Mouse (Mus musculus) CH12.LX (cell line): ENCODE measurements at regions not wholly inside any gene's neighbourhood (a gene's known extent, or its start where the extent isn't known, plus 50 kb on each side); places are given as distances from the start of the nearest gene placed in this dataset.

Source experiments
- CHD1 ChIP-seq: IDR thresholded peaks from 2 replicates; pipeline ENCODE4 v1.6.1; 2012; ENCODE audit warnings: low read depth, low read length, improper control_type of control experiment, inconsistent platforms
- CHD2 ChIP-seq: IDR thresholded peaks from 2 replicates; pipeline ENCODE4 v1.6.1; 2011; ENCODE audit warnings: low read length, improper control_type of control experiment
- CTCF ChIP-seq, 2 experiments: IDR thresholded peaks in 1 of 2; conservative IDR thresholded peaks in 1 of 2; 2 replicates each; pipeline ENCODE4 v1.5.1; 2011 to 2012; ENCODE audit warnings: low read depth in 2 of 2, low read length in 2 of 2, improper control_type of control experiment in 1 of 2, inconsistent platforms in 1 of 2, mild to moderate bottlenecking in 1 of 2, moderate library complexity in 1 of 2
- ELF1 ChIP-seq: IDR thresholded peaks from 2 replicates; pipeline ENCODE4 v1.6.1; 2014; ENCODE audit warnings: low read depth, mild to moderate bottlenecking, inconsistent platforms, low read length, improper control_type of control experiment
- EP300 ChIP-seq: IDR thresholded peaks from 2 replicates; pipeline ENCODE4 v1.6.1; 2011; ENCODE audit warnings: low read length, improper control_type of control experiment
- IRF4 ChIP-seq: IDR thresholded peaks from 2 replicates; pipeline ENCODE4 v1.6.1; 2014; ENCODE audit warnings: low read depth, mild to moderate bottlenecking, inconsistent platforms, low read length, improper control_type of control experiment
- JUND ChIP-seq: conservative IDR thresholded peaks from 2 replicates; pipeline ENCODE4 v1.6.1; 2011; ENCODE audit warnings: low read depth, low read length, improper control_type of control experiment
- MAFK ChIP-seq: IDR thresholded peaks from 2 replicates; pipeline ENCODE4 v1.6.1; 2011; ENCODE audit warnings: low read length, improper control_type of control experiment; ENCODE audit not compliant: insufficient replicate concordance
- POLR2A ChIP-seq: IDR thresholded peaks from 2 replicates; pipeline ENCODE4 v1.6.1; 2011; ENCODE audit warnings: low read depth, mild to moderate bottlenecking, improper control_type of control experiment, low read length
- RAD21 ChIP-seq: IDR thresholded peaks from 2 replicates; pipeline ENCODE4 v1.6.1; 2011; ENCODE audit warnings: low read depth, mild to moderate bottlenecking, low read length, improper control_type of control experiment, moderate library complexity
- UBTF ChIP-seq: IDR thresholded peaks from 2 replicates; pipeline ENCODE4 v1.6.1; 2012; ENCODE audit warnings: low read depth, mild to moderate bottlenecking, inconsistent platforms, low read length, improper control_type of control experiment, moderate library complexity
- USF2 ChIP-seq: conservative IDR thresholded peaks from 2 replicates; pipeline ENCODE4 v1.6.1; 2011; ENCODE audit warnings: low read depth, low read length, improper control_type of control experiment
- ZNF384 ChIP-seq: IDR thresholded peaks from 2 replicates; pipeline ENCODE4 v1.6.1; 2012; ENCODE audit warnings: low read depth, low read length, improper control_type of control experiment, inconsistent platforms

- TF ChIP-seq EP300 (no peak), CTCF (conservative IDR thresholded peaks at IDR 0.05 in 1 of 2, IDR thresholded peaks at IDR 0.05 in 1 of 2; ENCODE audit: low read depth in 2 of 2, low read length in 2 of 2) (no peak), MAFK (no peak), ZNF384 (no peak), ELF1 (no peak), USF2 (no peak), IRF4 (no peak), UBTF (no peak), CHD1 (no peak), POLR2A (no peak), JUND (no peak), CHD2 (no peak), RAD21 (no peak)
These were observed 99.9 kb upstream of the Nsun2 start for GRCm38 (mm10) chr13:69433461-69434323.
